In genomic region chr19:56454862-56455261, GRCm38 (mm10) we compare ENCODE assay signal across 26 mouse cellular contexts. TPM values are rescaled to one million over a fixed set of nuclear protein-coding genes. Genes with fewer than 3 reads are reported as not detected.
"Had no signal": no experiment of that assay in that cellular context is flagged by ENCODE, and none has a peak within 500 bp of the region (broad histone marks: within the 10 kb centered on the region; RNA-seq: fewer than 3 reads in every experiment).

No protein-coding gene starts in this region.

- H3K9ac ChIP-seq: heart, embryonic 12.5 days; hindbrain, embryonic 13.5 days; hindbrain, embryonic 15.5 days; limb, embryonic 12.5 days had no signal

- H3K4me1 ChIP-seq: heart, embryonic 10.5 days; hindbrain, embryonic 13.5 days; hindbrain, embryonic 15.5 days had no signal

- H3K9me3 ChIP-seq: heart, embryonic 10.5 days; heart, embryonic 12.5 days; hindbrain, embryonic 13.5 days; hindbrain, embryonic 15.5 days; limb, embryonic 10.5 days; limb, embryonic 12.5 days had no signal

- ATAC-seq: hindbrain, postnatal 0 days; intestine, embryonic 16.5 days had no signal

- H3K36me3 ChIP-seq: heart, embryonic 10.5 days; heart, embryonic 12.5 days; hindbrain, embryonic 13.5 days; hindbrain, embryonic 15.5 days; limb, embryonic 10.5 days; limb, embryonic 12.5 days had no signal

- H3K27me3 ChIP-seq: hindbrain, embryonic 13.5 days; hindbrain, embryonic 15.5 days; limb, embryonic 12.5 days had no signal

- H3K4me2 ChIP-seq: heart, embryonic 12.5 days; hindbrain, embryonic 13.5 days; hindbrain, embryonic 15.5 days; limb, embryonic 12.5 days had no signal

- H3K4me3 ChIP-seq: heart, embryonic 10.5 days; heart, embryonic 12.5 days; hindbrain, embryonic 13.5 days; hindbrain, embryonic 15.5 days; layer of hippocampus, adult 2 months; left cerebral cortex, adult 2 months; limb, embryonic 10.5 days; limb, embryonic 12.5 days had no signal

- H3K27ac ChIP-seq: heart, embryonic 10.5 days; hindbrain, embryonic 13.5 days; hindbrain, embryonic 15.5 days; hindbrain, postnatal 0 days; layer of hippocampus, adult 2 months; left cerebral cortex, adult 2 months; limb, embryonic 10.5 days; limb, embryonic 12.5 days had no signal

- DNase-seq: gastrocnemius, postnatal 10 days; gastrocnemius, postnatal 25 days; heart, adult 18-20 months; heart, postnatal 10 days; heart, postnatal 36 days; kidney, adult 11 months; kidney, adult 2 months; kidney, adult 9 months; kidney, postnatal 10 days; kidney, postnatal 4 days; liver had no signal

RNA-seq across cellular contexts. Expression of gene Plekhs1, which starts 6.6 kb away (rescaled TPM):
- total RNA-seq: gastrocnemius, adult 18-20 months; gastrocnemius, postnatal 25 days; granulocyte monocyte progenitor cell, adult 5-6 weeks; heart, adult 18-20 months; heart, postnatal 36 days; hematopoietic stem cell, adult 5-6 weeks; hindbrain, postnatal 0 days had no signal
- polyA plus RNA-seq: heart, embryonic 10.5 days; heart, embryonic 12.5 days; heart, embryonic 14.5 days; hindbrain, embryonic 11.5 days had no signal
